Mouse (Mus musculus) embryonic fibroblast, embryonic 13.5 days (primary cell): ENCODE results near the gene Glce. TPM values are rescaled to one million over a fixed set of nuclear protein-coding genes. Genes with fewer than 3 reads are reported as not detected.

ENCODE experiments used
- H3K27ac ChIP-seq: 2 replicates; pipeline ENCODE4 v1.5.1; 2012; ENCODE audit warnings: low read length, control low read depth, inconsistent platforms; ENCODE audit not compliant: insufficient read depth
- H3K4me1 ChIP-seq: 2 replicates; pipeline ENCODE4 v1.6.1; 2011; ENCODE audit warnings: low read length; ENCODE audit not compliant: control insufficient read depth, insufficient read depth
- H3K4me3 ChIP-seq: 2 replicates; pipeline ENCODE4 v1.5.1; 2011; ENCODE audit warnings: mild to moderate bottlenecking, control low read depth, low read length; ENCODE audit not compliant: insufficient read depth
- CTCF ChIP-seq: IDR thresholded peaks from 2 replicates; pipeline ENCODE4 v1.5.1; 2011; ENCODE audit warnings: mild to moderate bottlenecking, control low read depth, low read length, moderate library complexity, borderline replicate concordance; ENCODE audit not compliant: insufficient read depth
- POLR2A ChIP-seq: IDR thresholded peaks from 2 replicates; pipeline ENCODE4 v1.6.1; 2011; ENCODE audit warnings: low read depth, mild to moderate bottlenecking, control low read depth, low read length, moderate library complexity
- polyA plus RNA-seq: library from polyadenylated mRNA; stranded (reverse); fragments of >200 nt; gene quantifications from 2 replicates; pipeline ENCODE4 v1.2.4, GENCODE M21; 2011; ENCODE audit warnings: low read depth; ENCODE audit not compliant: missing spikeins, insufficient read length

Gene Glce
- polyA plus RNA-seq, 1 experiment: 83.4 TPM

DNA sequence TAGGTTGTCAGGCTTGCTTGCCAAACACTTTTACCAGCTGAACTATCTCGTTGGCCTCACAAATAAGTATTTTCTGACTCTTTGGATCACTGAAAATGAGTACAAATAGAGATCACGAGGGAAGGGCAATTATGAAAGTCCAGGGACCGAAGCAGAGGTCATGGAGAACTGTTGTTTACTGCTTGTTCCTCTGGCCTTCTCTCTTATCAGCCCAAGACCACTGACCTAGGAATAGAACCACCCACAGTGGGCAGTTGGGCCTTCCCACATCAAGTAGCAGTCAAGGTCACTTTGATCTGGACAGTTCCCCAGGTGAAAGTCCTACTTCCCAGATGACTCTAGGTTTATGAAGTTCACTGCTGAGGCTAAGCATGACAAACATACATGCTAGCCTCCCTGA lies 80.3 kb downstream of the Glce start:
- Histone ChIP-seq H3K27ac (no peak overlapping the region), H3K4me3 (no peak overlapping the region), H3K4me1 (no peaks in the 10 kb centered on the region)
- no peak for TF ChIP-seq POLR2A
- TF ChIP-seq CTCF: no peak

GRCm38 (mm10) chr9:62040008-62040608 lies 82.3 kb downstream of the Glce start:
- no peak overlapping the region for H3K27ac ChIP-seq
- no peaks in the 10 kb centered on the region for H3K4me1 ChIP-seq
- TF ChIP-seq POLR2A (no peak), CTCF (peak; percentile 100)
- H3K4me3 ChIP-seq: no peak overlapping the region

DNA sequence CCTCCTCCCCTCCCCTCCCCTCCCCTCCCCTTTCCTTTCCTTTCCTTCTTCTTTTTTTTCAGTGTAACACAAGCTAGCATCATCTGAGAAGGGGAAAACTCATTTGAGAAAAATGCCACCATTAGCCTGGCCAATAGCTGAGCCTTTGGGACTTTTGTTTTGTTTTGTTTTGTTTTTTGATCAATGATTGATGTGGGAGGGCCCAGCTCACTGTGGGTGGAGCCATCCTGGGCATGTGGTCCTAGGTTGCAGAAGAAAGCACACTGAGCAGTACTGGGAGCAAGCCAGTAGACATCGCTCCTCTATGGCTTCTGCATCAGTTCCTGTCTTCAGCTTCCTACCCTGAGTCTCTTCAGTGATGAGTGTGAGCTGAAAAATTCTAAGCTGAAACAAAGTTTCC lies 86.6 kb downstream of the Glce start:
- no peak overlapping the region for H3K4me3 ChIP-seq
- no peak overlapping the region for H3K27ac ChIP-seq
- no peaks in the 10 kb centered on the region for H3K4me1 ChIP-seq
- TF ChIP-seq CTCF: no peak

DNA sequence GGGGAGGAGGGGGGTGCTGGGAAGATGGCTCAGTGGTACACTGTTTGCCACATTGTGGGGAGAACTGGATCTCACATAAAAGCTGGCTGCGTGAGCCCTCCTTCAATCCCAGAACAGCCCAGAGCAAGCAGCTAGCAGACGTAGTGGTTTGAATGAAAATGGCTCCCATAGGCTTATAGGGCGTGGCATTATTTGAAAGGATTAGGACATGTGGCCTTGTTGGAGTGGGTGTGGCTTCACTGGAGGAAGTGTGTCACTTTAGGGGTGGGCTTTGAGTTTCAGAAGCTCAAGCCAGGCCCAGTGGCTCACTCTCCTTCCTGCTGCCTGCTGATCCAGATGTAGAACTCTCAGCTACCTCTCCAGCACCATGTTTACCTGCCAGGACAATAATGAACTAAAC lies 90.2 kb downstream of the Glce start:
- Histone ChIP-seq H3K27ac (no peak overlapping the region), H3K4me1 (no peaks in the 10 kb centered on the region), H3K4me3 (no peak overlapping the region)
- TF ChIP-seq POLR2A (no peak), CTCF (no peak)

DNA sequence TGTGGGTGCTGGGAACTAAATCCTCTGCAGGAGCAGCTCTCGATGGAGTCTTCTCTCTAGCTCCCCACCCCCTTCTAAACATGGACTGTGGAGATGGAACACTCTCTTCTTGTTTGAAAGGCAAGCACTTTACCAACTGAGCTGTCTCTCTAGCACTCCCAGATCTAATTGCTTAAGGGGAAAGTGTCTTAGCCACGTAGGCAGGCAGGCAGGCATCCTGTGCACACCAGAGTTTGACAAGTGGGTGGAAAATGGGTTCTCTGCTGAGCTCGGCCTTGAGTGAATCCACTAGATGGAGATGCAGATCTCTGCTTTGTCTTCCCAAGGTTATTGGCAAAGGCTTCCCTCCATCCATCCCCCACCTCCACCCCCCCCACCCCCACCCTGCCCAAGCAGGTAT lies 94.4 kb downstream of the Glce start:
- TF ChIP-seq CTCF (no peak), POLR2A (no peak)
- Histone ChIP-seq H3K4me3 (no peak overlapping the region), H3K4me1 (no peaks in the 10 kb centered on the region), H3K27ac (no peak overlapping the region)

- no peak for TF ChIP-seq POLR2A
- TF ChIP-seq CTCF: no peak
- Histone ChIP-seq H3K27ac (no peak within 1 kb of the TSS), H3K4me3 (0 out of 2 replicates have a peak within 1 kb of the TSS, but pooled peaks have one; percentile 6), H3K4me1 (peaks cover 5% of the 10 kb centered on the region)
Observed at GRCm38 (mm10) chr9:62026600-62026999, 95.9 kb downstream of the Glce start, which contains the start of gene Paqr5. Gene Paqr5, minus strand, starts transcription at chr9:62026856.

GRCm38 (mm10) chr9:62025056-62025455 lies 97.4 kb downstream of the Glce start:
- Histone ChIP-seq H3K4me3 (no peak overlapping the region), H3K27ac (no peak overlapping the region), H3K4me1 (peaks cover 8% of the 10 kb centered on the region)
- no peak for TF ChIP-seq POLR2A
- TF ChIP-seq CTCF: no peak

DNA sequence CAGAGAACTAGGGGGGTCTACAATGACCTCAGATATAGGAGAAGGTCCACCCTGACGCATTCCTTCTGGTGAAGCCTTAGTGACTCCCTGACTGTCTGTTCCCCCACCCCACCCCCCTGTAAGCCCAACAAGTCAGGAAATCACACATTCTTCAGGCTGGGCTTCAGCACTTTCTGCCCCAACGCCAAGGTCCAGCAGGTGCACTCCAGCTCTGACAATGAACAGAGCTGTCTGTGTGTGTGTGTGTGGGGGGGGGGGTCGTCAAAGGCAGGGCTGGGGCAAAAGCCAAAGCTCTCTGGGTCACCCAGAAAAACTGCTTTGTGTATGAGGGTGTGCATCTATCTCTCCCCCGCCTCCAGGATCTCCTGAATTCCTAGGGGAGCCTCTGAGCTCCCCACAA lies 98.6 kb downstream of the Glce start:
- Histone ChIP-seq H3K27ac (no peak overlapping the region), H3K4me1 (peaks cover 8% of the 10 kb centered on the region), H3K4me3 (no peak overlapping the region)
- TF ChIP-seq CTCF (no peak), POLR2A (no peak)

GRCm38 (mm10) chr9:62022961-62023680 lies 99.3 kb downstream of the Glce start:
- Histone ChIP-seq H3K27ac (no peak overlapping the region), H3K4me3 (no peak overlapping the region), H3K4me1 (peaks cover 8% of the 10 kb centered on the region)
- TF ChIP-seq CTCF (no peak), POLR2A (no peak)

DNA sequence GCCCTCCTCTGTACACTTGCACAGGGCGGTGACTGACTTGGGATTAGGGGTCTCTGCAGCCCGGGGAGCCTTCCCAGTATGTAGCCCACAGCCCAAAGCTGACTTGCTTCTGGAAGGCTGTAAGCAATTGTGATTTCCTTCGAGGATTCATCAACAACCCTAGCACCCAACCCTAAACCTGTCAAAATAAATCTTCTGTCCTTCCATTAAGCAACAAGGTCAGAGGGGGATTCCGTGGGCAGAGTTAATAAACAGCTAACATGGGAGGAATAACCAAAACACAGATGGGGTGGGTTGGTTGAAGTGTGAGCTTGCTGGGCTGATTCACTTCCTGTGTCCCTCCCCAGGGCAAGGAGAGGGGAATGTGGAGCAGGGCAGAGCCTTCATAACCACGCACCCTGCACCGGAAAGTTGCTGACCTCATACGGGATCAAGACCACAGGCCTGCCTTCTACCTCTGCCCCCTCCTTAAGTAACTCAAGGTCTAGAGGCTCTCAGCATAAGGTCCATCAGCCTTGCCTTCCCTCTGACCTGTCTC lies 100.8 kb downstream of the Glce start:
- TF ChIP-seq CTCF (no peak), POLR2A (no peak)
- H3K4me3 ChIP-seq: no peak overlapping the region
- H3K27ac ChIP-seq: no peak overlapping the region
- H3K4me1 ChIP-seq: peaks cover 8% of the 10 kb centered on the region
